Mouse (Mus musculus): ENCODE measurements around the gene Isg15. TPM values are rescaled to one million over a fixed set of nuclear protein-coding genes. Genes with fewer than 3 reads are reported as not detected.

Gene Isg15
- total and polyA plus RNA-seq, 2 experiments from 2014 or later: 1.7 to 3.9 TPM

- no peaks in the 10 kb centered on the region for H3K36me3 ChIP-seq (ENCODE audit: insufficient read depth, low read length)
- no peak overlapping the region for H3K9ac ChIP-seq (replicated peaks; ENCODE audit: low read length, poor library complexity, severe bottlenecking)
- TF ChIP-seq CTCF (IDR thresholded peaks at IDR 0.05): no peak
- 93% methylated on average over 4 of the region's 4 CpGs for WGBS
- no peak for DNase-seq (ENCODE audit: low spot score)
- H3K4me1 ChIP-seq (ENCODE audit: insufficient read depth, low read length): no peaks in the 10 kb centered on the region
- 0 out of 2 replicates have a peak, but pooled peaks cover under 1% of the 10 kb centered on the region for H3K27me3 ChIP-seq (ENCODE audit: insufficient read depth, low read length)
- H3K4me3 ChIP-seq (ENCODE audit: low read depth, low read length): no peak overlapping the region
- no peak overlapping the region for H3K27ac ChIP-seq (ENCODE audit: low read depth, low read length)
- no peaks in the 10 kb centered on the region for H3K9me3 ChIP-seq (ENCODE audit: low read length)
- H3K4me2 ChIP-seq (ENCODE audit: low read depth, low read length, poor library complexity, severe bottlenecking): no peak overlapping the region
- ATAC-seq (ENCODE audit: low FRiP score): no peak
Observed at GRCm38 (mm10) chr4:156208872-156209271, 8.3 kb upstream of the Isg15 start.

GRCm38 (mm10) chr4:156203413-156204131 is 3.0 kb upstream of the Isg15 start:
- no peak for TF ChIP-seq CTCF (IDR thresholded peaks at IDR 0.05)
- peak; percentile 31; the same call in 1 of the 2 replicates for ATAC-seq (ENCODE audit: low FRiP score)
- Histone ChIP-seq H3K9ac (replicated peaks; ENCODE audit: low read length, poor library complexity, severe bottlenecking) (peak overlapping the region; percentile 70), H3K36me3 (ENCODE audit: insufficient read depth, low read length) (no peaks in the 10 kb centered on the region), H3K4me1 (ENCODE audit: insufficient read depth, low read length) (peaks cover 5% of the 10 kb centered on the region; the same call in 1 of the 2 replicates), H3K4me3 (ENCODE audit: low read depth, low read length) (peak overlapping the region; percentile 54), H3K27me3 (ENCODE audit: insufficient read depth, low read length) (peaks cover 7% of the 10 kb centered on the region; the same call in 1 of the 2 replicates), H3K4me2 (ENCODE audit: low read depth, low read length, poor library complexity, severe bottlenecking) (peak overlapping the region; percentile 89), H3K27ac (ENCODE audit: low read depth, low read length) (peak overlapping the region; percentile 73), H3K9me3 (ENCODE audit: low read length) (no peaks in the 10 kb centered on the region)
- WGBS: under 1% methylated on average over 46 of the region's 49 CpGs
- DNase-seq (ENCODE audit: low spot score): no peak

GRCm38 (mm10) chr4:156203001-156203412 is 2.4 kb upstream of the Isg15 start, which contains the start of gene AW011738:
AW011738 (plus strand) TSS chr4:156203304.
- H3K4me1 ChIP-seq (ENCODE audit: insufficient read depth, low read length): peaks cover 5% of the 10 kb centered on the region; the same call in 1 of the 2 replicates

GRCm38 (mm10) chr4:156202462-156202893 is 1.9 kb upstream of the Isg15 start:
- DNase-seq (ENCODE audit: low spot score) (no peak), ATAC-seq (ENCODE audit: low FRiP score) (no peak)
- WGBS: 49% methylated on average over 12 of the region's 12 CpGs
- Histone ChIP-seq H3K27me3 (ENCODE audit: insufficient read depth, low read length) (peaks cover 7% of the 10 kb centered on the region; the same call in 1 of the 2 replicates), H3K36me3 (ENCODE audit: insufficient read depth, low read length) (no peaks in the 10 kb centered on the region), H3K4me2 (ENCODE audit: low read depth, low read length, poor library complexity, severe bottlenecking) (peak overlapping the region; percentile 89), H3K4me3 (ENCODE audit: low read depth, low read length) (peak overlapping the region; percentile 54), H3K9ac (replicated peaks; ENCODE audit: low read length, poor library complexity, severe bottlenecking) (0 out of 2 replicates have a peak overlapping the region, but pooled peaks have one; percentile 70), H3K4me1 (ENCODE audit: insufficient read depth, low read length) (peaks cover 5% of the 10 kb centered on the region; the same call in 1 of the 2 replicates), H3K9me3 (ENCODE audit: low read length) (no peaks in the 10 kb centered on the region), H3K27ac (ENCODE audit: low read depth, low read length) (peak overlapping the region; percentile 55; the same call in 1 of the 2 replicates)
- TF ChIP-seq CTCF (IDR thresholded peaks at IDR 0.05): no peak

More at GRCm38 (mm10) chr4:156203001-156203412, 2.4 kb upstream of the Isg15 start, which contains the start of gene AW011738:
- ATAC-seq (ENCODE audit: low FRiP score): peak; percentile 67
- Histone ChIP-seq H3K27me3 (ENCODE audit: insufficient read depth, low read length) (peaks cover 7% of the 10 kb centered on the region; the same call in 1 of the 2 replicates), H3K9ac (replicated peaks; ENCODE audit: low read length, poor library complexity, severe bottlenecking) (peak within 1 kb of the TSS; percentile 70), H3K27ac (ENCODE audit: low read depth, low read length) (peak within 1 kb of the TSS; percentile 73), H3K4me3 (ENCODE audit: low read depth, low read length) (peak within 1 kb of the TSS; percentile 54), H3K4me2 (ENCODE audit: low read depth, low read length, poor library complexity, severe bottlenecking) (peak within 1 kb of the TSS; percentile 89), H3K9me3 (ENCODE audit: low read length) (no peaks in the 10 kb centered on the region), H3K36me3 (ENCODE audit: insufficient read depth, low read length) (no peaks in the 10 kb centered on the region)
- no peak for TF ChIP-seq CTCF (IDR thresholded peaks at IDR 0.05)
- DNase-seq (ENCODE audit: low spot score): peak; percentile 79
- WGBS: 1% methylated on average over 33 of the region's 39 CpGs

GRCm38 (mm10) chr4:156197829-156198205 is 2.8 kb downstream of the Isg15 start:
- Histone ChIP-seq H3K4me2 (ENCODE audit: low read depth, low read length, poor library complexity, severe bottlenecking) (peak overlapping the region; percentile 95), H3K27me3 (ENCODE audit: insufficient read depth, low read length) (no peaks in the 10 kb centered on the region), H3K36me3 (ENCODE audit: insufficient read depth, low read length) (peaks cover 3% of the 10 kb centered on the region; the same call in 1 of the 2 replicates), H3K9ac (replicated peaks; ENCODE audit: low read length, poor library complexity, severe bottlenecking) (peak overlapping the region; percentile 72), H3K4me3 (ENCODE audit: low read depth, low read length) (peak overlapping the region; percentile 56), H3K4me1 (ENCODE audit: insufficient read depth, low read length) (peaks cover 4% of the 10 kb centered on the region; the same call in 1 of the 2 replicates), H3K27ac (ENCODE audit: low read depth, low read length) (peak overlapping the region; percentile 73), H3K9me3 (ENCODE audit: low read length) (no peaks in the 10 kb centered on the region)
- peak; percentile 90 for ATAC-seq (ENCODE audit: low FRiP score)
- under 1% methylated on average over 25 of the region's 26 CpGs for WGBS
- peak; percentile 92 for DNase-seq (ENCODE audit: low spot score)
- peak; percentile 62 for TF ChIP-seq CTCF (IDR thresholded peaks at IDR 0.05)

Data from midbrain, postnatal 0 days (tissue).